Mouse (Mus musculus) small intestine, adult 2 months (tissue): ENCODE measurements at regions not wholly inside any gene's neighbourhood (a gene's known extent, or its start where the extent isn't known, plus 50 kb on each side); places are given as distances from the start of the nearest gene placed in this dataset.

Experiments
- CTCF ChIP-seq: fragments of 200-500 bp; IDR thresholded peaks from 2 replicates; pipeline ENCODE4 v1.5.1; 2012; ENCODE audit warnings: low read depth, mild to moderate bottlenecking, control low read depth, inconsistent platforms, low read length, moderate library complexity, mixed read lengths; ENCODE audit not compliant: insufficient replicate concordance, insufficient read length; ENCODE audit errors: extremely low read depth
- POLR2A ChIP-seq: fragments of 200-500 bp; IDR thresholded peaks from 2 replicates; pipeline ENCODE4 v1.6.1; 2012; ENCODE audit warnings: low read depth, mild to moderate bottlenecking, control low read depth, inconsistent platforms, low read length, moderate library complexity

- TF ChIP-seq CTCF (no peak), POLR2A (no peak)
These were observed 91.6 kb upstream of the Arhgap21 start for GRCm38 (mm10) chr2:21060347-21060650.
